ENCODE assay signal across 8 mouse cellular contexts in the genomic region with DNA sequence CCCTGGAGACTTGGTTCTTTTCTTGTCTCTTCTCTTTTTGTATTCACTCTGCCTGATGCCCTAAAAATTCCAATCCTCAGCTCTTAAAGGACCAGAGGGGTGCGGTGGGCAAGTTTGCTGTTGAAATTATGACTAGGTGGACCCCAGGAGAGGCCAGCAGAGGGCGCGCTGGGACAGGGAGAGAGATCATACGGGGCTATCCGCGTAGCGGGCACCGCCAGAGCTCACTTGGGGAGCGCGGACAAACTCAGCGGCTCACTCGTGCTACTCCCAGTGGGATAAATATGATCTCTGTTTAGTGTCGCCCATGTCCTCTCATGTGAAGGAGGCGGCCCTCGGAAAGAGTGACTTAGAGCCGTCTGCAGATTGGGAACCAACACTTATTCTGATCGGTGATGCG. TPM values are rescaled to one million over a fixed set of nuclear protein-coding genes. Genes with fewer than 3 reads are reported as not detected.
A peak's percentile ranks its signal among the peaks of the same experiment; 100 is the strongest.
DNase-seq lines count a peak whose midpoint lies in the region.

No protein-coding gene starts in this region.

- 3% methylated on average over 18 of the region's 18 CpGs for WGBS in hindbrain, embryonic 10.5 days

- peak overlapping the region; percentile 66 for H3K4me3 ChIP-seq in hindbrain, embryonic 10.5 days

- H3K36me3 ChIP-seq in hindbrain, embryonic 10.5 days, result no peaks in the 10 kb centered on the region

- H3K27ac ChIP-seq in hindbrain, embryonic 10.5 days, result no peak overlapping the region

- peak; percentile 74 for DNase-seq in MEL-GATA-1-ER (ENCODE audit: extremely low read depth, low read depth)
- DNase-seq in cerebellum, adult 8-10 months, result peak; percentile 91
- peak; percentile 92 for DNase-seq in forelimb bud, embryonic 11.5 days (ENCODE audit: low read depth, low spot score)
- DNase-seq in hindbrain, embryonic 10.5 days (ENCODE audit: low spot score), result peak; percentile 94
- DNase-seq in layer of hippocampus, adult 9-11 months, result peak; percentile 79
- peak; percentile 92 for DNase-seq in lung, postnatal 25 days (ENCODE audit: low spot score)
- peak; percentile 96 for DNase-seq in retina, embryonic 14.5 days (ENCODE audit: low spot score)
- peak; percentile 99 for DNase-seq in thymus, postnatal 4 days

- no peaks in the 10 kb centered on the region for H3K9me3 ChIP-seq in hindbrain, embryonic 10.5 days

- H3K4me1 ChIP-seq in hindbrain, embryonic 10.5 days (replicated peaks), result peaks cover 41% of the 10 kb centered on the region

- H3K27me3 ChIP-seq in hindbrain, embryonic 10.5 days (ENCODE audit: insufficient read depth, poor library complexity, severe bottlenecking), result peaks cover 55% of the 10 kb centered on the region

RNA-seq across cellular contexts. Expression of gene Ybx2, which starts 1.4 kb away (rescaled TPM):
- polyA plus RNA-seq in hindbrain, embryonic 10.5 days (2016; fragmentation: Nextera tagmentation; extraction: Ambion mirVana), result 2.8 and 2.9 TPM in 2 replicates

RNA-seq across cellular contexts. Expression of gene Eif5a, which starts 12.4 kb away (rescaled TPM):
- 2,350 and 2,667 TPM in 2 replicates for polyA plus RNA-seq in hindbrain, embryonic 10.5 days (2016; fragmentation: Nextera tagmentation; extraction: Ambion mirVana)

RNA-seq across cellular contexts. Expression of gene Slc2a4, which starts 13.8 kb away (rescaled TPM):
- polyA plus RNA-seq in hindbrain, embryonic 10.5 days (2016; fragmentation: Nextera tagmentation; extraction: Ambion mirVana), result 11.0 and 13.0 TPM in 2 replicates

RNA-seq across cellular contexts. Expression of gene Gps2, which starts 20.5 kb away (rescaled TPM):
- 96.8 and 105 TPM in 2 replicates for polyA plus RNA-seq in hindbrain, embryonic 10.5 days (2016; fragmentation: Nextera tagmentation; extraction: Ambion mirVana)

RNA-seq across cellular contexts. Expression of gene Cldn7, which starts 30.4 kb away (rescaled TPM):
- polyA plus RNA-seq in hindbrain, embryonic 10.5 days (2016; fragmentation: Nextera tagmentation; extraction: Ambion mirVana), result 14.6 and 37.6 TPM in 2 replicates
